Mouse (Mus musculus) stomach, embryonic 16.5 days (tissue): ENCODE data around the gene Olfr1124. TPM values are rescaled to one million over a fixed set of nuclear protein-coding genes. Genes with fewer than 3 reads are reported as not detected.

Experiments used
- ATAC-seq: fragments of 200-750 bp; cut with Nextera tagmentation; 2 replicates; pipeline ENCODE4 v1.8.0; 2017; ENCODE audit warnings: moderate number of reproducible peaks, moderate TSS enrichment; ENCODE audit not compliant: insufficient read depth, low FRiP score
- H3K27ac ChIP-seq: fragments of 300-500 bp; sonication (generic); 2 replicates; pipeline ENCODE4 v1.5.1; 2014; ENCODE audit warnings: low read length
- H3K27me3 ChIP-seq: fragments of 300-500 bp; sonication (generic); 2 replicates; pipeline ENCODE4 v1.6.1; 2014; ENCODE audit warnings: low read length, control low read depth, mixed read lengths; ENCODE audit not compliant: control insufficient read depth, insufficient read depth
- H3K36me3 ChIP-seq: fragments of 300-500 bp; sonication (generic); 2 replicates; pipeline ENCODE4 v1.6.1; 2014; ENCODE audit warnings: low read length; ENCODE audit not compliant: control insufficient read depth, insufficient read depth
- H3K4me1 ChIP-seq: fragments of 300-500 bp; sonication (generic); 2 replicates; pipeline ENCODE4 v1.6.1; 2014; ENCODE audit warnings: low read length, control low read depth, mixed read lengths; ENCODE audit not compliant: control insufficient read depth, insufficient read depth
- H3K4me2 ChIP-seq: fragments of 300-500 bp; sonication (generic); 2 replicates; pipeline ENCODE4 v1.6.1; 2014; ENCODE audit warnings: low read depth, low read length, mixed read lengths
- H3K4me3 ChIP-seq: fragments of 300-500 bp; sonication (generic); replicated peaks from 2 replicates; pipeline ENCODE4 v1.5.1; 2014; ENCODE audit warnings: mild to moderate bottlenecking, low read length
- H3K9ac ChIP-seq: fragments of 300-500 bp; sonication (generic); 2 replicates; pipeline ENCODE4 v1.6.1; 2014; ENCODE audit warnings: low read length
- H3K9me3 ChIP-seq: fragments of 300-500 bp; sonication (generic); replicated peaks from 2 replicates; pipeline ENCODE4 v1.6.1; 2016; ENCODE audit warnings: low read length, control low read depth; ENCODE audit not compliant: control insufficient read depth
- WGBS: fragments of 180-500 bp; shearing (Covaris S2); extraction: QIAGEN DNeasy Blood & Tissue Kit; methylation state at CpG from one replicate; pipeline ENCODE4 v1.1.7; 2014; 5-methylcytosine and 5-hydroxymethylcytosine counted together
- polyA plus RNA-seq: library from polyadenylated mRNA; unstranded; fragments of >200 nt; fragmentation: Nextera tagmentation; extraction: Ambion mirVana; gene quantifications from 2 replicates; pipeline ENCODE4 v1.2.1, GENCODE M21; 2015

Olfr1124 gene
- polyA plus RNA-seq, 1 experiment from 2014 or later = 0.06 TPM

GRCm38 (mm10) chr2:87481158-87481557, 51.1 kb downstream of the Olfr1124 start:
- Histone ChIP-seq H3K4me3 (no peak overlapping the region), H3K27ac (no peak overlapping the region), H3K36me3 (no peaks in the 10 kb centered on the region), H3K4me2 (no peak overlapping the region), H3K4me1 (no peaks in the 10 kb centered on the region), H3K27me3 (no peaks in the 10 kb centered on the region), H3K9me3 (no peaks in the 10 kb centered on the region), H3K9ac (no peak overlapping the region)
- WGBS = 73% methylated on average over 4 of the region's 4 CpGs
- no peak for ATAC-seq

- WGBS = 70% methylated on average over 2 of the region's 2 CpGs
- Histone ChIP-seq H3K4me1 (no peaks in the 10 kb centered on the region), H3K9me3 (no peaks in the 10 kb centered on the region), H3K36me3 (no peaks in the 10 kb centered on the region), H3K4me3 (no peak overlapping the region), H3K9ac (no peak overlapping the region), H3K27me3 (no peaks in the 10 kb centered on the region), H3K27ac (no peak overlapping the region), H3K4me2 (no peak overlapping the region)
- no peak for ATAC-seq
These were observed 52.2 kb downstream of the Olfr1124 start for GRCm38 (mm10) chr2:87482276-87482675.

Other genes starting within 250 kb of the Olfr1124 start
- gene Olfr1112, start 242.5 kb upstream of the Olfr1124 start, polyA plus RNA-seq = not detected in 2 replicates
- not detected in 2 replicates for gene Olfr1113, start 221.3 kb upstream of the Olfr1124 start, polyA plus RNA-seq
- gene Olfr1115, start 182.3 kb upstream of the Olfr1124 start, polyA plus RNA-seq = not detected in 2 replicates
- gene Olfr1116, start 162.7 kb upstream of the Olfr1124 start, polyA plus RNA-seq = not detected in 2 replicates
- not detected in 2 replicates for gene Olfr1118, start 122.7 kb upstream of the Olfr1124 start, polyA plus RNA-seq
- gene Olfr1120, start 75.5 kb upstream of the Olfr1124 start, polyA plus RNA-seq = not detected in 2 replicates
- not detected in 2 replicates for gene Olfr1121, start 60.4 kb upstream of the Olfr1124 start, polyA plus RNA-seq
- not detected in 2 replicates for gene Olfr1122, start 44.4 kb upstream of the Olfr1124 start, polyA plus RNA-seq
- not detected in 2 replicates for gene Olfr1123, start 13.6 kb upstream of the Olfr1124 start, polyA plus RNA-seq
- gene Olfr1126, start 23.7 kb downstream of the Olfr1124 start, polyA plus RNA-seq = not detected in 2 replicates
- not detected in 2 replicates for gene Pramel7, start 66.8 kb downstream of the Olfr1124 start, polyA plus RNA-seq
- gene Pramel6, start 76.3 kb downstream of the Olfr1124 start, polyA plus RNA-seq = not detected in 2 replicates
- gene Olfr153, start 101.5 kb downstream of the Olfr1124 start, polyA plus RNA-seq = not detected in 2 replicates
- not detected in 2 replicates for gene Olfr1128, start 115.3 kb downstream of the Olfr1124 start, polyA plus RNA-seq
- gene Olfr1129, start 143.6 kb downstream of the Olfr1124 start, polyA plus RNA-seq = not detected in 2 replicates
- gene Olfr1130, start 175.9 kb downstream of the Olfr1124 start, polyA plus RNA-seq = not detected in 2 replicates
- not detected in 2 replicates for gene Olfr1131, start 196.8 kb downstream of the Olfr1124 start, polyA plus RNA-seq
- not detected in 2 replicates for gene Olfr1132, start 207.3 kb downstream of the Olfr1124 start, polyA plus RNA-seq
- gene Olfr1133, start 217.1 kb downstream of the Olfr1124 start, polyA plus RNA-seq = not detected in 2 replicates
- not detected in 2 replicates for gene Olfr1134, start 228.2 kb downstream of the Olfr1124 start, polyA plus RNA-seq
- not detected in 2 replicates for gene Olfr1135, start 243.4 kb downstream of the Olfr1124 start, polyA plus RNA-seq